Mouse (Mus musculus) hindbrain, embryonic 12.5 days (tissue): ENCODE results near the gene Krt8. TPM values are rescaled to one million over a fixed set of nuclear protein-coding genes. Genes with fewer than 3 reads are reported as not detected.
"Not testable (repeated sequence)": the region's sequence is repeated elsewhere in the genome, so short reads cannot be mapped to it uniquely, and the experiment has no call there.

ENCODE experiments used
- ATAC-seq: fragments of 200-750 bp; cut with Nextera tagmentation; 2 replicates; pipeline ENCODE4 v1.8.0; 2017; ENCODE audit warnings: moderate TSS enrichment; ENCODE audit not compliant: low FRiP score
- H3K27ac ChIP-seq: fragments of 300-500 bp; sonication (generic); 2 replicates; pipeline ENCODE4 v1.5.1; 2016; ENCODE audit warnings: mild to moderate bottlenecking
- H3K27me3 ChIP-seq: fragments of 300-500 bp; sonication (generic); 2 replicates; pipeline ENCODE4 v1.6.1; 2016; ENCODE audit warnings: mild to moderate bottlenecking
- H3K36me3 ChIP-seq: fragments of 300-500 bp; sonication (generic); 2 replicates; pipeline ENCODE4 v1.6.1; 2016; ENCODE audit warnings: mild to moderate bottlenecking
- H3K4me1 ChIP-seq: fragments of 300-500 bp; sonication (generic); 2 replicates; pipeline ENCODE4 v1.6.1; 2016
- H3K4me2 ChIP-seq: fragments of 300-500 bp; sonication (generic); replicated peaks from 2 replicates; pipeline ENCODE4 v1.6.1; 2016; ENCODE audit warnings: mild to moderate bottlenecking
- H3K4me3 ChIP-seq: fragments of 300-500 bp; sonication (generic); 2 replicates; pipeline ENCODE4 v1.5.1; 2016; ENCODE audit warnings: mild to moderate bottlenecking
- H3K9ac ChIP-seq: fragments of 300-500 bp; sonication (generic); 2 replicates; pipeline ENCODE4 v1.6.1; 2016; ENCODE audit warnings: mild to moderate bottlenecking, moderate library complexity
- H3K9me3 ChIP-seq: fragments of 300-500 bp; sonication (generic); replicated peaks from 2 replicates; pipeline ENCODE4 v1.6.1; 2016; ENCODE audit warnings: mild to moderate bottlenecking
- WGBS: fragments of 180-500 bp; shearing (Covaris S2); methylation state at CpG from one replicate; pipeline ENCODE4 v1.1.7; 2016; 5-methylcytosine and 5-hydroxymethylcytosine counted together
- polyA plus RNA-seq: library from polyadenylated mRNA; unstranded; fragments of >200 nt; fragmentation: Nextera tagmentation; extraction: Ambion mirVana; gene quantifications from 2 replicates; pipeline ENCODE4 v1.2.1, GENCODE M21; 2016

The Krt8 gene
- polyA plus RNA-seq, 1 experiment from 2014 or later: 28.2 TPM

GRCm38 (mm10) chr15:102006317-102006716 is 2.0 kb upstream of the Krt8 start:
- H3K9ac ChIP-seq: no peak overlapping the region
- peaks cover 41% of the 10 kb centered on the region for H3K4me1 ChIP-seq
- ATAC-seq: no peak
- H3K27ac ChIP-seq: no peak overlapping the region
- H3K4me3 ChIP-seq: no peak overlapping the region
- 46% methylated on average over 11 of the region's 11 CpGs for WGBS
- no peaks in the 10 kb centered on the region for H3K9me3 ChIP-seq
- H3K36me3 ChIP-seq: no peaks in the 10 kb centered on the region
- no peak overlapping the region for H3K4me2 ChIP-seq
- H3K27me3 ChIP-seq: peaks cover 48% of the 10 kb centered on the region

- H3K9me3 ChIP-seq: no peaks in the 10 kb centered on the region
- H3K27me3 ChIP-seq: peaks cover 58% of the 10 kb centered on the region
- H3K36me3 ChIP-seq: no peaks in the 10 kb centered on the region
- H3K27ac ChIP-seq: no peak overlapping the region
- 27% methylated on average over 4 of the region's 4 CpGs for WGBS
- no peak overlapping the region for H3K4me3 ChIP-seq
- H3K4me1 ChIP-seq: peaks cover 39% of the 10 kb centered on the region
- no peak overlapping the region for H3K4me2 ChIP-seq
- no peak for ATAC-seq
- H3K9ac ChIP-seq: no peak overlapping the region
Observed at GRCm38 (mm10) chr15:102005290-102005689, 1.0 kb upstream of the Krt8 start.

- ATAC-seq: no peak
- Histone ChIP-seq H3K27me3 (peaks cover 60% of the 10 kb centered on the region), H3K4me3 (peak overlapping the region; percentile 30)
Observed at GRCm38 (mm10) chr15:102003516-102003915, 766 bp downstream of the Krt8 start.

DNA sequence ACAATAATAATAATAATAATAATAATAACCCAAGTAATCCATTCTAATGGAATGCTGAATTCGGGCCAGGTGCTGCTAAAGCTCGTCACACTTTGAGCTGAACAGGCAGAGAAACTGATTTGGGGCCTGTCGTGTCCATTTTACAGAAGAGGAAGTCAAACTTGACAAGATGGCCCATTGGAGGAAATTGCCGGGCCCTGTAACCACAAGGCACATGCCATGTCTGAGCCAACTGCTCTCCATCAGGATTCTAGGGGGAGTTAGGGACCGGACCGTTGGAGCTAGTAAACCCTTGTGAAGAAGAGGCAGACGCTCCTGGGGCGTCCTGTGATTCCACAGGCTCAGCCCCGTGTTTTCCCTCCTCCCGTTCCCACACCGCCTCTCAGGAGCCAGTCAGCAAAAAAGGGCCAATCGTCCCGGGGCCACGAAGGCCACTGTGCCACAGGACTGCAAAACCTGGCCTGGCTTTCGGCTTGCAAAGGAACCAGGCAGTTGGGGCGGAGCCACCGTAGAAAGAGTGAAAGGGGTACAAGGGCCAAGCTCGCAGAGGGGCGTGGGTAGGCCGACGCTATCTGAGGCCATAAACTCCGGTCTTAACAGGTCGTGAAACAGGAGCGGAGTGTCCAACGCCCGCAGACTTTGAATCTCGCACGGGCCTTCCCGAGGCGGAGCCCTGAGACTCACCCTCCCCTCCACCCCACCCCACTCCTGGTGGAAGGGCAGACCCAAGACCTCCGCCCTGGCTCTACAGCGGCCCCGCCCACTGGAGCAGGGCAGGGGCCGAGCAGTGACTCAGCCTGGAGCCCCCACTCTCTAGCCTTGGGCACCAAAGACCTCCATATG is 1.4 kb downstream of the Krt8 start:
- no peak overlapping the region for H3K27ac ChIP-seq
- peaks cover 34% of the 10 kb centered on the region for H3K4me1 ChIP-seq
- peaks cover 64% of the 10 kb centered on the region for H3K27me3 ChIP-seq
- no peaks in the 10 kb centered on the region for H3K9me3 ChIP-seq
- H3K36me3 ChIP-seq: no peaks in the 10 kb centered on the region
- ATAC-seq: peak; percentile 30; the same call in 1 of the 2 replicates
- 2% methylated on average over 34 of the region's 34 CpGs for WGBS
- H3K9ac ChIP-seq: peak overlapping the region; percentile 50; the same call in 1 of the 2 replicates
- peak overlapping the region; percentile 30 for H3K4me3 ChIP-seq
- peak overlapping the region; percentile 50 for H3K4me2 ChIP-seq

More at GRCm38 (mm10) chr15:102003516-102003915, 766 bp downstream of the Krt8 start:
- Histone ChIP-seq H3K4me2 (peak overlapping the region; percentile 50), H3K27ac (no peak overlapping the region), H3K9ac (no peak overlapping the region; the same call in 1 of the 2 replicates), H3K4me1 (peaks cover 37% of the 10 kb centered on the region), H3K9me3 (no peaks in the 10 kb centered on the region), H3K36me3 (no peaks in the 10 kb centered on the region)
- WGBS: 14% methylated on average over 12 of the region's 12 CpGs

- WGBS: 91% methylated on average over 11 of the region's 11 CpGs
- Histone ChIP-seq H3K27ac (no peak overlapping the region), H3K9ac (no peak overlapping the region), H3K4me3 (no peak overlapping the region), H3K9me3 (0 out of 2 replicates have a peak, but pooled peaks cover 5% of the 10 kb centered on the region), H3K4me2 (no peak overlapping the region), H3K4me1 (peaks cover 14% of the 10 kb centered on the region), H3K27me3 (peaks cover 49% of the 10 kb centered on the region), H3K36me3 (no peaks in the 10 kb centered on the region)
- no peak for ATAC-seq
Observed at GRCm38 (mm10) chr15:101999676-102000335, 4.5 kb downstream of the Krt8 start.

DNA sequence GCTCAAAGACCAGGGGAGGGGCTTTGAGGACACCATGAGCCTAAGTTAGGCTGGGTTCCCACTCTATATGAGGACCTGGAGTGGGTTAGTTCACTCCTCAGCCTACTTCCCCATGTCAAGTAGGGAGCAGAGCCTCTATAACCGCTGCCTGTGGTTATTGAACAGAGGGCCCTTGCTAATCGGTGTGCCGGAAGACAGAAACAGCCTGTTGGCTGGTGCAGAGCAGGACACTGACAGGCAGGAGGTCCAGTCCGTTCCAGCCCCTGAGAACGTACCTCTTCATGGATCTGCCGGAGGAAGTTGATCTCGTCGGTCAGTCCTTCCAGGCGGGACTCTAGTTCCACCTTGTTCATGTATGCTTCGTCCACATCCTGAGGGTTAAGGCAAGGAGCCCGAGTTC is 5.1 kb downstream of the Krt8 start:
- Histone ChIP-seq H3K27ac (no peak overlapping the region), H3K4me3 (no peak overlapping the region), H3K4me2 (no peak overlapping the region), H3K27me3 (peaks cover 43% of the 10 kb centered on the region), H3K9me3 (0 out of 2 replicates have a peak, but pooled peaks cover 5% of the 10 kb centered on the region), H3K9ac (no peak overlapping the region), H3K36me3 (no peaks in the 10 kb centered on the region), H3K4me1 (peaks cover 14% of the 10 kb centered on the region)
- WGBS: 91% methylated on average over 11 of the region's 11 CpGs
- ATAC-seq: no peak

DNA sequence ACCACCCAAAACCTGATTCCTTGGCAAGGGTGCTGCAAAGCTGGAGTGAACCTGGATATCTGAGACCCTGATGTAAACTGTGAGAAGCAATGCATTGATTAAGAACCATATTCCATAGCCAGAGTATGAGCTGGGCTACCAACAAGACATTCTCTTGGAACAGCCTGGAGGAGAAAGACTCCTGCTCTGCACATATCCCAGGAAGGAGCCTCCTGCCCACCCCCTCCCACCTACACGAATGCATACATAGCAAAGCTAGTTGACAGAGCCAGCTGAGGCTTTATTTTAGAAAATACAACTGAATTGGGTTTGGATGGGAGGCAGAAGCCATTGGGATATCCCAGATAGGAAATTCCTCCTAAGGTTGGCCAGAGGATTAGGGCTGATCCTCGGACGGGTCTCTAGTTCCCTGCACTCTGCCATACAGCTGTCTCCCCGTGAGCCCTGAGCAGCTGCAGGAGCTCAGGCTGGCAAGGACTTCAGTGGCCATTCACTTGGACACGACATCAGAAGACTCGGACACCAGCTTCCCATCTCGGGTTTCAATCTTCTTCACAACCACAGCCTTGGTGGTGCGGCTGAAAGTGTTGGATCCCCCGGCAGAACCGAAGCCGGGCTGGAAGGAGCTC is 7.7 kb downstream of the Krt8 start:
- not testable (repeated sequence) for H3K4me1 ChIP-seq, H3K9ac ChIP-seq, H3K4me3 ChIP-seq, H3K27ac ChIP-seq, H3K4me2 ChIP-seq, ATAC-seq, H3K9me3 ChIP-seq, H3K36me3 ChIP-seq
- 87% methylated on average over 11 of the region's 11 CpGs for WGBS
- peaks cover 17% of the 10 kb centered on the region for H3K27me3 ChIP-seq

- no peak for ATAC-seq
- Histone ChIP-seq H3K4me3 (no peak overlapping the region), H3K4me2 (no peak overlapping the region), H3K4me1 (no peaks in the 10 kb centered on the region), H3K9ac (no peak overlapping the region), H3K27me3 (peaks cover 14% of the 10 kb centered on the region), H3K9me3 (0 out of 2 replicates have a peak, but pooled peaks cover 5% of the 10 kb centered on the region), H3K27ac (no peak overlapping the region), H3K36me3 (no peaks in the 10 kb centered on the region)
- WGBS: 91% methylated on average over 4 of the region's 4 CpGs
Observed at GRCm38 (mm10) chr15:101995484-101996236, 8.6 kb downstream of the Krt8 start.

- no peaks in the 10 kb centered on the region for H3K4me1 ChIP-seq
- 92% methylated on average over 6 of the region's 6 CpGs for WGBS
- no peak overlapping the region for H3K27ac ChIP-seq
- H3K36me3 ChIP-seq: no peaks in the 10 kb centered on the region
- H3K9ac ChIP-seq: no peak overlapping the region
- no peak for ATAC-seq
- no peak overlapping the region for H3K4me3 ChIP-seq
- H3K9me3 ChIP-seq: 0 out of 2 replicates have a peak, but pooled peaks cover 5% of the 10 kb centered on the region
- H3K27me3 ChIP-seq: peaks cover 10% of the 10 kb centered on the region; the same call in 1 of the 2 replicates
- H3K4me2 ChIP-seq: no peak overlapping the region
Observed at GRCm38 (mm10) chr15:101994365-101994764, 9.9 kb downstream of the Krt8 start.

GRCm38 (mm10) chr15:101990946-101991345 is 13.3 kb downstream of the Krt8 start:
- WGBS: 92% methylated on average over 6 of the region's 6 CpGs
- Histone ChIP-seq H3K4me2 (no peak overlapping the region), H3K9me3 (0 out of 2 replicates have a peak, but pooled peaks cover 5% of the 10 kb centered on the region), H3K4me3 (no peak overlapping the region), H3K27ac (no peak overlapping the region), H3K36me3 (no peaks in the 10 kb centered on the region), H3K9ac (no peak overlapping the region), H3K4me1 (no peaks in the 10 kb centered on the region), H3K27me3 (peaks cover 18% of the 10 kb centered on the region)
- ATAC-seq: no peak

GRCm38 (mm10) chr15:101988714-101989113 is 15.6 kb downstream of the Krt8 start:
- peaks cover 3% of the 10 kb centered on the region for H3K4me1 ChIP-seq
- H3K4me2 ChIP-seq: no peak overlapping the region
- no peak overlapping the region for H3K27ac ChIP-seq
- no peak overlapping the region for H3K4me3 ChIP-seq
- no peaks in the 10 kb centered on the region for H3K36me3 ChIP-seq
- H3K9ac ChIP-seq: no peak overlapping the region
- H3K27me3 ChIP-seq: peaks cover 19% of the 10 kb centered on the region
- WGBS: 64% methylated on average over 8 of the region's 8 CpGs
- no peak for ATAC-seq
- H3K9me3 ChIP-seq: no peaks in the 10 kb centered on the region
